Mouse (Mus musculus) layer of hippocampus, adult 18-20 months (tissue): ENCODE measurements around the gene Zfp367. TPM values are rescaled to one million over a fixed set of nuclear protein-coding genes. Genes with fewer than 3 reads are reported as not detected.

ENCODE experiments used
- DNase-seq, 2 experiments: peaks; one replicate each; pipeline ENCODE4 v3.0.0; 2022; ENCODE audit warnings: low spot score in 2 of 2
- total RNA-seq, 2 experiments: library from RNA; stranded (reverse); gene quantifications; 2 replicates each; pipeline ENCODE4 v1.2.3; 2021

The Zfp367 gene
- total RNA-seq, 2 experiments from 2014 or later: 13.8 to 17.4 TPM

- no peak for DNase-seq
Measured at GRCm38 (mm10) chr13:64092752-64093151, 60.2 kb downstream of the Zfp367 start.

GRCm38 (mm10) chr13:64092141-64092540, 60.9 kb downstream of the Zfp367 start:
- no peak for DNase-seq

- DNase-seq: no peak
Measured at GRCm38 (mm10) chr13:64091006-64091405, 62.0 kb downstream of the Zfp367 start.

DNA sequence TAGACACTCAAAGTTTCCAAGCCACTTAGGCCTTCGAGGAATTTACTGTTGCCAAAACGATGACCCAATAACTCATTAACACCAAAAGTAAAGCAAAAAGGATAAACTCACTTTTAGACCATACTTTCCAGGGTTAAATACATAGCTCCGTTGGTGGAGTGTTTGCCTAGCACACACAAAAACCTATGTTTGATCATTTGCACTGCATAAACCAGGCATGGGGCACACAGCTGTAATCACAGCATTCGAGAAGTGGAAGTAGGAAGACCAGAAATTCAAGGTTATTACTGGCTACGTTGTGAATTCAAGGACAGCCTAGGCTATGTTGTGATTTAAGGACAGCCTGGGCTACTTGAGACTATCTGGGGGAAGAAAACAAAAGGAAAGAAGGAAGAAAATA, 62.7 kb downstream of the Zfp367 start:
- no peak for DNase-seq

- no peak for DNase-seq
Measured at GRCm38 (mm10) chr13:64089130-64089529, 63.9 kb downstream of the Zfp367 start, which contains the start of gene Hsd17b3. Gene Hsd17b3 (minus strand): TSS chr13:64089230.

DNA sequence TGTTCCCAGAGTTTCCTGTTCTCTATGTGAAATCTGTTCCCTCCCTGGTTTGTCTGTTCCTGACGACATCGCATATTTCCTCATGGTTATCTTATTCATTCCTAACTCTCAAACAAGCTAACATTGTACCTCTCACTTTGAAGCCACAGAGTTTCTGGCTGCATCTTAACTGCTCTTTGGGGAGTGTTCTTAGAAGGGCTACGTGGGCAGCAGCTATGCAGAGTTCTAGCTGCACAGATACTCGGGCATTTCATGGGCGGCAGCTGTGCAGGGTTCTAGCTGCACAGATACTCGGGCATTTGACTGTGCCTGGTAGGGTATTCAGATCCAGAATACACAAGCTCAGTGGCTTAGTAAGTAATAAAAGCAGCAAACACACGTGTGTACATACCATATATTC, 64.9 kb downstream of the Zfp367 start:
- no peak for DNase-seq

DNA sequence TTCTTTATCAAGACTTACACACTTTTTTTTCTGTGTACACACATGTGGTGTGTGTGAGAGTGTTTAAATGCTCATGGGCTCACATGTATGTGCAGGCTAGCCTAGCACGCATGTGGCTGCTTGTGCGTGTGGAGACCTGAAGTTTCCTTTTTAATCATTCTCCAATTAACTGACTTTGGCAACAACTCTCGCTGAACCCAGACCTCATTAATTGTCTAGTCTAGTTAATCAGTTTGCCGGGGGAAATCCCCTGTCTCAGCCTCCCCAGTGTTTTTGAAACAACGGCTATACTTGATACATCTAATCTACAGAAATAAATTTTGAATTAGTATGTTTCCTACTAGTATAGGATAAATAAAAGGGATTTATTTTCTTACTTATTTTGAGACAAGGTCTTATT, 67.0 kb downstream of the Zfp367 start:
- DNase-seq: no peak

DNA sequence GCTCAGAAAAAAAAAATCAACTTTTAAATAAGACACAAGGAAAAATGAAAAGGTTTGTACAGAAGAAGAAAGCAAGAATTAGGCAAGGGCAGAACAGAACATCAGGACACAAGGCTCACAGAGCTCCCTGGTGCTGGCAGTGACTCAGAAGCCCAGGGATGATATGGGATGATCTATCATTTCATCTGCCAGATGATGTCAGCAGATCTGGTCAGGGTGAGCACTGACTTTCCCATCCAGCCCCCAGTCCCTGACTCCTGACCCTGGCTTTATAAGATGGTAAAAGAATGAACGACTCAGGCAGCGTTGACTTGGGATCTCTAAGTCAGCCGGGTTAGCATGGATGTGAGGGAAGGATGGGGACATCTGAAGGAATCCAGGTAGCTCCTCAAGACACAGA, 69.7 kb downstream of the Zfp367 start:
- no peak for DNase-seq

Other genes starting within 250 kb of the Zfp367 start
- not detected for gene Hsd17b3, start 64.0 kb downstream of the Zfp367 start, total RNA-seq
- under 1 TPM; 0.56 to 0.64 TPM for gene Slc35d2, start 23.8 kb downstream of the Zfp367 start, total RNA-seq
- gene Habp4, start 8.6 kb upstream of the Zfp367 start, total RNA-seq: 100 to 1,000 TPM; 154 to 158 TPM
- 10 to 100 TPM; 11.2 to 13.1 TPM for gene Cdc14b, start 122.1 kb upstream of the Zfp367 start, total RNA-seq
- 10 to 100 TPM; 17.8 to 19.0 TPM for gene Aaed1, start 159.5 kb upstream of the Zfp367 start, total RNA-seq
- 100 to 1,000 TPM in 1 of 2 experiments, 10 to 100 TPM in 1; 94.1 to 102 TPM for gene Ctsl, start 217.7 kb upstream of the Zfp367 start, total RNA-seq